Mouse (Mus musculus): ENCODE results near the gene C1ql4.
A peak's percentile ranks its signal among the peaks of the same experiment; 100 is the strongest.
"Not testable (repeated sequence)": the region's sequence is repeated elsewhere in the genome, so short reads cannot be mapped to it uniquely, and the experiment has no call there.

Gene C1ql4

DNA sequence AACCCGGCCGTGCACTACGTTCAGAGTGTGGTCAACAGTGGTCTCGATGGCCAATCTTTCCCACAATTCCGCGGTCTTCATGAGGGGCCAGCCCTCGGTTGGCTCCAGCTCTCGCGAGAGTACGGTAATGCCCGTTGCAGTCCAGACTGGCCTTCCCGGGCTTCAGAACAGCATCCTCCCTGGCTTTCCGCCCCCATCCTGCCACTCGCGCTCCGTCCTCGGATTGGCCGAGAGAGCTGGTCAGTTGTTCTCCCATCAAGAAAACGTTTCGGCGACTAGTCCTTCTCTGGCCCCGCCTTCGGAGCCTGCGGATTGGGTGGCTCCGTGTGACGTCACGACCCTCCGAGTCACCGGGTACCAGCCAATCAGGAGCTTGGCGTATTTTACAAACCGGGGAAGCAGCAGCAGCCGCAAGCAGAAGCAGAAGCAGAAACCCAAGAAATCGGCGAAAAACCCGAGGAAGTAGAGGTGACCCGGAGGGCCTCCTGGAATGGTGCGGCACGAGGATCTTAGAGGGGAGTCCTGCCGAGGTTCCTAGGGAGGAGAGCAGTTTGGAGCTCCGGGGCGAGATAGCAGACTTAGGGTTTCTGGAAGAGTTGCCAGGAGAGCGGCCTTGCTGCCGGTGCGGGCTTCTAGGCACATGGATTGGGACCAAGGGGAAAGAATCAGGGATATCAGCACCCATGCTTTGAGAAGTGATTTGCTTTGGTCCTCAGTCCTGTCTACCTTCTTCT, 12.8 kb downstream of the C1ql4 start:
- DNase-seq (ENCODE audit: low read depth, low spot score): peak; percentile 94

DNA sequence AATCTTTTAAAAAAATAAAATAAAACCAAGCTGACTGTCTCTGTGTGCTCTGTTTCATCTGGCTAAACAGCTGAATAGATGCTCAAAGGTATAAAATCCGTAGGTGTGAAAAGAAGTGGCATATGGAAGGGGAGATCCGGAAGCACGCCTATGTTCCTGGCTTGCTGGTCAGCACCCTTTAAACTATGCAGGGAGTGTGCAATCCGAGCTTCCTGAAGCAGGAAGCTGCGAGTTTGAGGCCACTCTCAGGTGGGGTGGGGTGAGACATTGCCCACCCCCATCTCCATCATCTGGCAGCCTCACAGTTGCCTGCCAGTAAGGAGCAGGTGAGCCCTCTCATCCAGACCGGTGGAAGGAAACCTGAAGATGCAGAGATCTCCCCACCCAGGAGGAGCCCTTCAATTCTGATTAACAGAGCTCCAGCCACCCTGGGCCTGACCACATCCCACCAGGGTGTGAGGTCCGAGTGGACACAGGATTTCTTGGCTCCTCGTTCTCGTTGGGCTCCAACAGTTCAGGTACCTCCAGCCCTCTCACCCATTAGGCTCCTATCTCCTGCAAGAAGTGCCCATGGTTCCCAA, 13.5 kb downstream of the C1ql4 start, which contains the start of gene Troap:
TSS of gene Troap (plus strand) at position 557 of the 581 bp plus-strand sequence.
- DNase-seq (ENCODE audit: low read depth, low spot score): no peak

DNA sequence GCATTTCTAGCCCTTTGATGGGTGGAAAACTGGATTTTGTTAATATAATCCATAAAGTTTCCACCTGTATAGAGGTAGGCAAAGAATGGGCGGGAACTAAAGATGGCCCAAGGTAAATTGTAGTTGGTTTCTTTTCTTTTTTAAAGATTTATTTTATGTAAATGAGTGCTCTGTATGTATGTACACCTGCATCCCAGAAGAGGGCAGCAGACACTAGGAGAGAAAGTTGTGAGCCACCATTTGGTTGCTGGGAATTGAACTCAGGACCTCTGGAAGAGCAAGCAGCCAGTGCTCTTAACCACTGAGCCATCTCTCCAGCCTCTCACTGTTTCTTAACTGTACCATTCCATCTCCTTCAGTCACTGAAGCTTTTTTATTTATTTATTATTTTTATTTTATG, 15.6 kb downstream of the C1ql4 start:
- no peak for DNase-seq (ENCODE audit: low read depth, low spot score)

DNA sequence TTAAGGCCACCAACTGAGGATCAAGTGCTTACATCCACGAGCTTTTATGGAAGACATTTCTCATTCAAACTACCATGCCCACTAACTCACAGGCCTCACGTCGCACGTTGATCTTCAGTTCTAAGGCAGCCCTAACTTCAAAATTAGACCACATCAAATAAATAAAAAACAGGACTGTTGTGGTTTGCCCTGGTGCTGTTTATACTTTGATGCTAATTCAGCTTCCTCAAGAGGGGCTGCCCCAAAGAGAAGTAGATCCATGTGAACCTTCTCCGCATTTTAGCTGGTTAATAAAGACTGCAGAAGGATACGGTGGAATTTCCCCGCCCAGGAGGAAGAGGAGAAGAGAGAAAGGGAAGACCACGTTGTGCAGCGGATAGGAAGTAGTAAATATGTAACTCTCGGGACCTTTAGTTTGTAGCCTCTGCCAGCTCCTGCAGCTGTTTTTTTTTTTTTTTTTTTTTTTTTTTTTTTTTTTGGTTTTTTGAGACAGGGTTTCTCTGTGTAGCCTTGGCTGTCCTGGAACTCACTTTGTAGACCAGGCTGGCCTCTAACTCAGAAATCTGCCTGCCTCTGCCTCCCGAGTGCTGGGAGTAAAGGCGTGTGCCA, 22.0 kb downstream of the C1ql4 start:
- DNase-seq (ENCODE audit: low read depth, low spot score): no peak

DNA sequence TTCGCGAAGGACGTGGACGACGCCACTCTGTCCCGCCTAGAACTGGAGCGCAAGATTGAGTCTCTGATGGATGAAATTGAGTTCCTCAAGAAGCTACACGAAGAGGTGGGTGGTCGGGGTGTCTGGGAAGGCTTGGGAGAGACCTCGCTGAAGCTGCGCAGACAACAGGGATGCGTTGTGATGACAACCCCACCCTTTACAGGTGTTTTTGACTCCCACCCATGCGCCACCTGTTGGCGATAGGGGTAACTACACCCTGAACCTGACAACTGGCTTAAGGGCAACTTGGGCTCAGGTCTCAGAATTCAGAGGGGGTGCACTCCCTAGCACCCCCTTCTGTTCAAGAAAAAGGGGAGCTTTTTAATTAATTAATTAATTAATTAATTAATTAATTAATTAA, 31.3 kb downstream of the C1ql4 start:
- DNase-seq (ENCODE audit: low read depth, low spot score): no peak

DNA sequence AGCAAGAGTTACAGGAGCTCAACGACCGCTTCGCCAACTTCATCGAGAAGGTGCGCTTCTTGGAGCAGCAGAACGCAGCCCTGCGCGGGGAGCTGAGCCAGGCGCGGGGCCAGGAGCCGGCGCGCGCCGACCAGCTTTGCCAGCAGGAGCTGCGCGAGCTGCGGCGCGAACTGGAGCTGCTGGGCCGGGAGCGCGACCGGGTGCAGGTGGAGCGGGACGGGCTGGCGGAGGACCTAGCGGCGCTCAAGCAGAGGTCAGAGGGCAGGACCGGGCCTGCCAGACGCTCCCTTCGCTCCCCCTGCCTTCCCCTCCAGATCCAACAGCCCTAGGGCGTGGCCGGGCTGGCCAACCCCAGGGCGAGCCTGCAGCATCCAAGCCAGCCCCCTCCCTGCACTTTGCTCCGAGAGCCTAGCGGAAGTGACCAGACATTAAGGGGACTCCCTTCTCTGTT, 32.1 kb downstream of the C1ql4 start:
- DNase-seq (ENCODE audit: low read depth, low spot score): no peak

DNA sequence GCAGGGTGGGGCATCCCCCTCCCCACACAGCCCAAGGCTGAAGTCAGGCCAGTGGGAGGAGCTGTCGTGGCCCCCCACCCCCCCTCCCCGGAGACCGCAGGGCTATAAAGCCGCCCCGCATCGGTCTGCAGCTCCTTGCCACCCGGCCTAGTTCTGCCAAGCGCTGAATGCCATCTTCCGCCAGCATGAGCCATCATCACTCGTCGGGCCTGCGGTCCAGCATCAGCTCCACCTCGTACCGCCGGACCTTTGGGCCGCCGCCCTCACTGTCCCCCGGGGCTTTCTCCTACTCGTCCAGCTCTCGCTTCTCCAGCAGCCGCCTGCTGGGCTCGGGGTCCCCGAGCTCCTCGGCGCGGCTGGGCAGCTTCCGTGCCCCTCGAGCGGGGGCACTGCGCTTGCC, 32.6 kb downstream of the C1ql4 start, which contains the start of gene Prph:
TSS of gene Prph (plus strand) at position 135 of the 400 bp plus-strand sequence.
- DNase-seq (ENCODE audit: low read depth, low spot score): no peak

DNA sequence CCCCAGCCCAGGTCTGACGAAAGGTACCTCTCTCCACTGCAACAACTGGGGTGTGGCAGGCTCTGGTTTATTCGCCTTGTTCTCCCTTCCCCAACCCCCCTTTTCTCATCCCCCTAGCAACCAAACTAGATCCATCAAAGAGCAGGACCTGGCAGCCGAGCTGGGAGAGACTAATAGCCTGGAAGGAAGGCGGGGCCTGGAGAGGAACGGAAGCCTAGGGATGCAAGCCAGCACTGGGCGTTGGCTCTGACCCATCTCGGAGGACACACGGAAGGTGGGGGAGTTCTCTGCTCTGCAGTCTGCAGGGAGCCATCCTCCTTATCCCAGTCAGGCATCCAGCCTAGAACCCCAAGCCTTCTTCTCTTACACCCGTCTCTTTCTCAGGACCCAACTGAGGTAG, 34.2 kb downstream of the C1ql4 start:
- no peak for DNase-seq (ENCODE audit: low read depth, low spot score)

DNA sequence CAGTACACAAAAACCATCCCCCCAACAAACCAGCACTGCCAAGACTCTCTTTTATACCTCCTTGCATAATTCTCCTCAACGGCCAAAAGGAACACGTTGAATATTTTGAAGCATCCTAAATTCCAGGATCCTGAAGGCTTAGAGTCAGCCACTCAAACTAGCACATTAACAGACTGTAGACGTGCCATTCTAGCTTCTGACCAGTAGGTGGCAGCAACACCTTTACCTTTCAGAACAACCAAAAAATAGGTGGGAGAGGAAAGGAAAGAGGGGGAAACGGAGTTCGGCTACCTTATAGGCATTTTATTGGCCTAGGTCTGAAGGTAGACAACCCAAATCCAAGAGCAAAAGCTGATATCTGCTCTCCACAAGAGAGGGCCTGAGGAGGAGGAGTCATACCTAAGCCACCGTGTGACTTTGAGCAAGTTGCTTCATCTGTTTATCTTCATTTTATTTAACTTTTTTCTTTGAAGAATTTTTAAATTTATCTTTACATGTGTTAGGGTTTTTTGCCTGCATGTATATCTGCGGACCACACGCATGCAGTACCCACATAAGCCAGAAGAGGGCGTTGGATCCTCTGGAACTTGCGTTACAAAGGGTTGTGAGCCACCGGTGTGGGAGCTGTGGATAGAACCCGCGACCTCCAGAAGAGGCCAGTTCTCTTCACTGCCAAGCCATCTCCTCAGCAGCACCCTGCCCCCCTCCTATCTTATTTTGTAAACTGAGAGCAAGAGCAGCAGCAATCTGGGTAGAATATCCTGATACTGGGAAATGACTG, 38.0 kb downstream of the C1ql4 start:
- no peak for DNase-seq (ENCODE audit: low read depth, low spot score)

DNA sequence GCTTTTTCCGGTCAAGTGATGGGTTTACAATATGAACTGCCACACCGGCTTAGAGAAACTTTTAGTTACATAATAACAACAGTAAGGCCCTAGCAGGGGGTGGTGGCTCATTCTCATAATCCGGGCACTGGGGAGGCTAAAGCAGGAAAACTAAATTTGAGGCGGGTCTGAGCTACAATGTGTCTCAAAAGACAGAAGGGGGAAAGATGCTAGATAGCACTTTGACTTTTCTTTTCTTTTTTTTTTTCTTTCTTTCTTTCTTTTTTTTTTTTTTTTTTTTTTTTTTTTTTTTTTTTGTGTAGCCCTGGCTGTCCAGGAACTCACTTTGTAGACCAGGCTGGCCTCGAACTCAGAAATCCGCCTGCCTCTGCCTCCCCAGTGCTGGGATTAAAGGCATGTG, 41.9 kb downstream of the C1ql4 start:
- DNase-seq (ENCODE audit: low read depth, low spot score): not testable (repeated sequence)

DNA sequence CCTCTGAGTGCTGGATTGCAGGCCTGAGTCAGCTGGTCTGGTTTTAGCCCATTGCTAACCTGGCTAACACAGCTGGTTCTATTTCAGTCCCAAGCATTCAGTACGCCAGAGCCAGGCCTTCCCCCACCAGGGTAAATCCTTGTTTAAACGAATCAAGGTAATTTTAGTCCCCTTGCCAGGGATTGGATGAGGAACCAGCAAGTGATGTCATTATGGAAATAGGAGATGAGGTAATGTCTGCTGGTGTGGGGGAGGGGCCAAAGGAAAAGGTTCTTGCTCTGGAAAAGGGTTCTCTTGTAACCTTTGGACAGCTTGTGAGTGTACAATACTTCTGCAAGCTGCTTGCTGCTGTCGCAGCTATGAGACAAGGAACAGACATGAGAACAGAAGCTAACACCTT, 42.8 kb downstream of the C1ql4 start:
- DNase-seq (ENCODE audit: low read depth, low spot score): no peak

DNA sequence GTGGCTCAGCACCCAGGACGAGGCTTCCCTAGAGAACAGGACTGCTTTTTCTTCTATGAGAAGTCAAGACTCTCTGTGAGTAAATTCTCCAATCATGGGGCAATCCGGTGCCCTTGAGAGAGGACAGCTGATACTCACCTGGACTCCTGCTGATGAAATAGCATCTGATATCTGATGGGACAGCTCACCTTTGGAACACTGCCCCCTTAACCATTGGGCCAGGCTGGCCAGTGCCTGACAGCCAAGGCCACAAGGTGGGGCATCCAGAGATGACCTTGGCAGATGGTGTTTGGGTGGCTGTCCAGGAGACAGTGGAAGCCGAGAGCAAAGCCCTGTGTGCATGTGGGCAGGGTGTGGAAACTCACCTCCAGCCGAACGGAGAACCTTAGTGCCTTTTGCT, 45.3 kb downstream of the C1ql4 start:
- no peak for DNase-seq (ENCODE audit: low read depth, low spot score)

DNA sequence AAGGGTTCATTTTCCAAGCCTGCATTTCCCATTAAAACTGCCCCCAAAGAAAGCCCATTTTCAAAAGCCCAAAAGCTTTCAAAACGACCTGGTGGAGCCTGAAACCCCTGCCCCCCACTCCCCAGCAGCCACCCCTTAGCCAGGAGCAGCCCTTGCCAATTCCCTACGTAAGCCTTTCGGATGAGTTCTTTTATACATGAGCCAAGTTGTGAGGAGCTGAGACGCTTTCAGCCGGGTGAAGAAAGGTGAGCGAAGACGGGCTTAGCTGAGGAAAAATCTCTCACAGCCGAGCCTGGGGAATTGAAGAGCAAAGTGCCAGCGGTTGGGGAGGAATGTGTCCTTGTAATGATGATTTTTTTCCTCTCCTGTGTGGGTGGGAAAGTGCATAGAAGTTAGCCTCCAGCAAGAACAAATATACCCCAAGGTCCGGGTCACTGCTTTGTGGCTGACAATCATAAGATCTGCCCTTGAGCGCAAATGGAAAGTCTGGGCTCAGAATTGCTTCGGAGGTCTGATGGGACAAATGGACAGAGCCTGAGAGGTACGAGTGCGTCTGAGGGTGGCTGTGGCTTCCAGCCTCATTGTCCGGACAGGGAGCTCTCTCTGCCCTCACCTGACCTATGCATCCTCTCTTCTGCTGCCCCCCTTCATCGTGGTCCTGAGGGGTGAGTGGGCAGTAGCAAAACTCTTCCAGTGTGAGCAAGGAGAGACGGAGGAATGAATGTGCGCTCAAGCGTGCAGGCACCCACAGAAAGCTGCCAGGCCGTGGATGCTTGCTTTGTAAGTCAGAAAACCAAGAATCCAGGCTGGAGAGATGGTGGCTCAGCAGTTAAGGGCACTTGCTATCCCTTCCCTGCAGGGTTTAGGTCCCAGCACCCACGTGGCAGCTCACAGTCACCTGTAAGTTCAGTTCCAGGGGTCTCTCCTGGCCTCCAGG, 46.4 kb downstream of the C1ql4 start:
- no peak for DNase-seq (ENCODE audit: low read depth, low spot score)

DNA sequence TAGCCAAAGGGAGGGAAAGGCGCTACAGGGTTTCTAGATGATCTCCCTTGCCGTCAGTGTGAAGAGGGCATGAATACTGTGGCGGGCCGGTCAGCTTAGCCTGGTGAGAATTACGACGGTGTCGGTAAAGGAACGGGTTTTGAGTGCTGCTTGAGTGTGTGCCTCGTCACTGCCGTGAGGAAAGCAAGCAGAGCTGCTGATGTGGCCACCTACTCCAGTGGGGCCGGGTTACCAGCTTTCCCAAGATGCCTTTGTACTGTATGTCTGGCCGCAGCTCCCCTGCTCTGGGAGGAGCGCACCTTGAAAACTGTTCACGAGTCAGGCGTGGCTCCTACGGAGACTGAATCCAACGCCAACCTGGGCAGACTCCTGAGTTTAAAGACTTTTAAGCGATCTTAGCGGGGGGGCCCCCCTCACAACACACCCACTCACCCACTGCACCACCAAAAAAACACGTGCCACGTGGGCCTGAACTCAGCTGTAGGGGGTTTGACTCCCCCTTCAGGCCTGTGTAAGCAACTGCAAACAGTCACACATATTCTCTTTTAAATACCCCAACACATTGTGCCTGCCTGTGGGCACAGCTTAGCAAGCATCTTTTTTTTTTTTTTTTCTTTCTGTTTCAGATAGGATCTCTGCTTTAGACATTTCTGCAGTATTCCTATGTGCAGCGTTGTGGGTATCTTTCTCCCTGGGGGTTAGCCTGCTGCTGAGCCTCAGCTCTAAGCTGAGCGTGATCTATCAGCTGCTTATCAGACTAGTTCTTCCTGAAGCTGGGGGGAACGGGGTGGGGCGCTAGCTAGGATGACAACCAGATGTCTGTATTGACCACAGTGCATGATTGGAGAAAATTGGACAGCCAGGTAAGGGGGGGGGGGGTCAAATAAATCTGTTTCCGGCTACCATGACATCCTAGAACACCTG, 47.4 kb downstream of the C1ql4 start:
- no peak for DNase-seq (ENCODE audit: low read depth, low spot score)

DNA sequence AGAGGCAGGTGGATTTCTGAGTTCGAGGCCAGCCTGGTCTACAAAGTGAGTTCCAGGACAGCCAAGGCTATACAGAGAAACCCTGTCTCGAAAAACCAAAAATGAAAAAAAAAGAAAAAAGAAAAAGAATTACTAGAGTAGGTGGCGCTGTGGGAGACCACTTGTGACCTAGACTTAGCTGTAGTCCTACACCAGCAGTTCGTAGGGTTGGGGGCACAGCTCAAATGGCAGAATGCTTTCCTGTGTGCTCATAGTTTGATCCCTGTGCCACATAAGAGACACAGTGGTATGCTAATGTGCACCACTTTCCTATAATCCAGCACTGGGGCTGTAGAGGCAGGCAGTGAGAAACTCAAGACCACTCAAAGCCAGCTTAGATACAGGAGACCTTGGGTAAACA, 48.3 kb downstream of the C1ql4 start:
- no peak for DNase-seq (ENCODE audit: low read depth, low spot score)

DNA sequence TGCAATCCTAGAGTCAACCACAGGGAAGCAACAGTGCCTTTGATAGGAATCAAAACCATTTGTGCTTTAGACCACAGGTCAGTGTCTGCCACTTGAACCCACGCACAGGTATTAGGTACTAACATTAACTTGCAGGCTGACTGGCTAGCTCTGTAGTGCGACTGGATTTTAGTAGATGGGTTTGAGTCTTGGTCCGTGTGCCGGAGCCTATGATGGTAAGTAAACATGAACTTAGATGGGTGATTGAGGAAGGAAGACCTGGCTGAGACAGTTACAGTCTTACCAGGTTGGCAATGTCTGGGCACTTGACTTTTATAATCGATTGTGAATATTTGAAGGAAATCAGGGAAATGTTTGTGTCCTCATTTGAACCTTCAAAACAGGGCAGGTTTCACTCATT, 48.8 kb downstream of the C1ql4 start:
- no peak for DNase-seq (ENCODE audit: low read depth, low spot score)

DNA sequence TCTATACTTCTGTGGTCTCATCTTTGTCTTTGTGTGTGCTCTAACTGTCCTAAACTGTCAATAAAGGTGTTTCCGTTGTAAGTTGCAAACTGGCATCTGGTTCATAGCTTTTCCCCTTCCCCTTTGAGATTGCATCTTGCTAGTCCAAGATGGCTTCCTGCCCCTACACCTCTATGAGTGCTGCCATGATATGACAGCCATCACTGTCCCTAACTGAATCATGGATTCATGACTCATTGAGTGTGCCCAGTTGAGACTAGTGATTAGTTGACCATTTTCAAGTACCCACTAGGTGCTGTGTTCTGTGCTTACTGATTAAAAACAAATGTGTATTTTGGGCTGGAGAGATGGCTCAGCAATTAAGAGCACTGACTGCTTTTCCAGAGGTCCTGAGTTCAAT, 49.6 kb downstream of the C1ql4 start:
- no peak for DNase-seq (ENCODE audit: low read depth, low spot score)

DNA sequence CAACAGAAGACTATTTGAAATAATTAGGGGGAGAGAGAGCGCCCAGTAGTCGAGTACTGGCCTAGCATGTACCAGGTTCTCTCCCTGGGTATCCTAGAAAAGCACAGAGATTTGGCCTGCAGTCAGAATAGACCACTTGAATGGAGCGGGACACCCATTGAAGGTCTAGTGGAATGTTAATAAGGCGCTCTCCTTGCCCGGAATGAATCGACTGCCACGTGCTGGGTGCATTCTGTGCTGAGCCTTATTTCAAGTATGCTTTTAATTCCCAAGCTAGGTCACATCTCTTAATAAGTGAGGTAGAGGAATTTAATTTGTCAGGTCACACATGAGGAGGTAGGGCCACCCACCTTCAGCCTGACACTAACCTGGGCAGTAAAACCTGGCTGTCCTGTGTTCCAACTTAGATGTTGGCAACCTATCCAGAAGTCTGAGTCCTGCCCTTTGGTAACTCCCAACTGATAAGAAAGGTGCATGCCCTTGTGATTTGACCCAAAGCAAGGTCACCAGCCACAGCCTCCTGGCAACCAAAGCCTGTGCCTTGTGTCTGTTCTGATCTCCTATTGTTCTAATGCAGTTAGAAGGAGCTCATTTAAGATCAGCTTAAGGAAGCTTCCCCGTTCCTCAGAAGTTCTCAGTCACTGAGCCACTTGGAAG, 51.2 kb downstream of the C1ql4 start:
- no peak for DNase-seq (ENCODE audit: low read depth, low spot score)

DNA sequence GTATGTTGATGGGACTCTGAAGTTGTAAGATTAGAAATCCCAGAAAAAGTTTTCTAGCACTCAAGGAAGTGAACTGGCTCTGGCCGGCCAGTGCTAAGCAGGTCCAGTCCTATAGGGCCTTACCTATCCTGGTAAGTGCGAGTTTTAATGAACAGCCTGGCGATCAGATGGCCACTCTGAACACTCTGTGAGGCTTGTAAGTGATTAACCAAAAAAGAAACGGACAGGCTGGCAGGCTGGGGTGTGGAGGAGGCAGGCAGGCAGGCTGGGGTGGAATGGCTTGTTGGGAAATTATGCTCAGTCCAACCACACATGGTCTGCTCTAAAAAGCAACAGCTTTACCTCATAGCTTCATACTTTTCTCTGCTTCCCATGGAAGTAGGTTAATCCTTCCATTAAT, 52.2 kb downstream of the C1ql4 start:
- no peak for DNase-seq (ENCODE audit: low read depth, low spot score)

Data from brain, embryonic 18.5 days (tissue).